Mouse (Mus musculus) testis, adult 2 months (tissue): ENCODE results near the gene Axl.

Source experiments
- CTCF ChIP-seq: fragments of 200-500 bp; IDR thresholded peaks from 2 replicates; pipeline ENCODE4 v1.5.1; 2012; ENCODE audit warnings: low read depth, mild to moderate bottlenecking, inconsistent platforms, low read length, moderate library complexity; ENCODE audit not compliant: control insufficient read depth, insufficient read depth, insufficient replicate concordance
- POLR2A ChIP-seq: fragments of 200-500 bp; IDR thresholded peaks from 2 replicates; pipeline ENCODE4 v1.6.1; 2012; ENCODE audit warnings: low read depth, mild to moderate bottlenecking, inconsistent platforms, low read length, moderate library complexity; ENCODE audit not compliant: control insufficient read depth

DNA sequence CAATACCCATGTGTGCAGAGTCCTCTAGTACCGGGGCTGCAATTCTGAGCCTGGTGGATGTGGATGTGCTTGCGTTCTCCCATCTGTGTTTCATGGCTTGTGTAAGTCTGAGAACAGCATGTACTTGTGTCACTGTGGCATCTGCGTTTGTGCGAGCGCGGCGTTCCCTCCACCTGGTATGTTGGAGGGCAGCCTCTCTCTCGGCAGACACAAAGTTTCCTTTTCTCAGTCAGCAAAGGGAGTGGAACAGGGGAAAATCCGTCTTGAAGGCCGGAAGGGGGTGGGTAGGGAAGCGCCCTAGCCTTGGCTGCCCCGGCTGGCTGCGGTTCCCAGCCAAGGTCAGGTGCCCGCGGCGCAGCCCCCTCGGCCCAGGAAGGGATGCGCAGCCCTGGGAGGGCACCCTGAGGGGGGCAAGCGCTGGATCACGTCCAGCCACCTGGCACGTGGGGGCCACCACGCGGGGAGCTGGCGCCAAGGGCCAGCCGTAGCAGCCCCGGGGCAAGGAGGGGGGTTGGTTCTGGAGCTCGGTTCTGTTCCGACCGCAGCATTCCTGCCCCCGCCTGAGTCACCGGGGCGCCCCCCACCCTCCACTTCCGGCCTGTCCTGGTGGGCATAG is 7.1 kb downstream of the Axl start:
- TF ChIP-seq POLR2A (peak; percentile 36; the same call in 1 of the 2 replicates), CTCF (no peak)
